In genomic region chr2:179834892-179835291, GRCm38 (mm10) we compare ENCODE assay signal across 11 mouse cellular contexts.
"Had no signal": no experiment of that assay in that cellular context is flagged by ENCODE, and none has a peak within 500 bp of the region (broad histone marks: within the 10 kb centered on the region; RNA-seq: fewer than 3 reads in every experiment).

No protein-coding gene starts in this region.

- H3K4me3 ChIP-seq: midbrain, embryonic 13.5 days; midbrain, embryonic 15.5 days; neural tube, embryonic 12.5 days had no signal

- H3K9me3 ChIP-seq: midbrain, embryonic 13.5 days; midbrain, embryonic 15.5 days; neural tube, embryonic 12.5 days had no signal

- ATAC-seq: midbrain, embryonic 13.5 days; midbrain, embryonic 15.5 days had no signal

- DNase-seq: lung, embryonic 14.5 days; lung, postnatal 10 days; lung, postnatal 4 days; right cerebral cortex, postnatal 14 days; thymus, adult 18-20 months; thymus, postnatal 14 days; thymus, postnatal 36 days had no signal

- H3K4me2 ChIP-seq: lung, embryonic 14.5 days; midbrain, embryonic 11.5 days; midbrain, embryonic 13.5 days; midbrain, embryonic 15.5 days; neural tube, embryonic 12.5 days had no signal

- H3K27me3 ChIP-seq: midbrain, embryonic 13.5 days; midbrain, embryonic 15.5 days; neural tube, embryonic 12.5 days had no signal

- H3K27ac ChIP-seq: midbrain, embryonic 13.5 days; midbrain, embryonic 15.5 days; neural tube, embryonic 12.5 days had no signal

- H3K9ac ChIP-seq: lung, embryonic 14.5 days; midbrain, embryonic 13.5 days; midbrain, embryonic 15.5 days; neural tube, embryonic 12.5 days had no signal

- H3K36me3 ChIP-seq: midbrain, embryonic 13.5 days; midbrain, embryonic 15.5 days; neural tube, embryonic 12.5 days had no signal
